Mouse (Mus musculus): ENCODE measurements around the gene Atn1. TPM values are rescaled to one million over a fixed set of nuclear protein-coding genes. Genes with fewer than 3 reads are reported as not detected.

Gene Atn1
- polyA plus RNA-seq, 1 experiment from 2014 or later, result 16.1 TPM

DNA sequence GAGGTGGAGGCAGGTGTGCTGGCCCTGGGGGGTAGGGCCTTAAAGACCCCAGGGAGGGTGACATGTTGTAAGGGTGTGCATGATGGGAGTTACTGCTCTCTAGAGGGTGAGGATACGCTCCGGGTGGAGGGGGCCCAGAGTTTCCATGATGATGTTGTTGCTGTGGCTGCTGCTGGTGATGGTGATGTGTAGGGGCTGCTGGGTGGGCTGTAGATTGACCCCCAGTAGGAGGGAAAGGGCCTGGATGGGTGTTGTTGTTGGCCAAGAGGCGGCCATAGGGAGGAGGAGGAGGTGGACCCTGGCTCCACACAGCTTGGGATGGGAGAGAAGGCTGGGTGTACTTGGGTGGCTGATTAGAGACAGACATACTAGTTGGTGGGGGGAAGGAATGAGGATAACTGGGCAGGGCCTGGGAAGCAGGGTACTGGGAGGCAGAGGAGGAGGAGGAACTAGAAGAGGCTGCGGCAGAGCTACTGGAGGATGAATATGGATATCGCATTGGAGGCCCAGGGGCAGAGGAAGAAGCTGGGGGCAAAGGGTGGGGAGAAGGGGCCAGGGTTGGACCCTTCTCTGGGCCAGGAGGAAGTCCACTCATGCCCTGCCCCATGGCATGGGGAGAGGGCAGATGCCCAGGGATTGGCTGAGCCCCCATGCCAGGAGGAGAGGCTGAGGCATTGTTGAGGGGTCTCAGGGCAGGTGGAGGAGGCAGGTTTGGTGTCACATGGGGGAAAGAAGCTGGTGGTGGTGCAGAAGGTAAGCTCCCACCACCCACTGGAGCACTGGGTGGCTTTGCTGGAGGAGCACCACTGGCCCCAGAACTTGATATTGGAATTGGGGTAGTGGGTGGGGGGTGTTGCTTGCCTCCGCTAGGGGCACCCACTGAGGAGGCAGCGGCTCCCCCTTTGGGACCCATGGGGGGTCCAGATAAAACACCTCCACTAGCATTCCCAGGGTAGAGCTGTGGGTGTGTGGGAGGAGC lies 9.4 kb downstream of the Atn1 start:
- no peak for ATAC-seq (ENCODE audit: borderline replicate concordance, extremely low read depth, low FRiP score, low TSS enrichment)
- H3K9me3 ChIP-seq, result no peaks in the 10 kb centered on the region
- 80% methylated on average over 7 of the region's 7 CpGs for WGBS
- H3K4me2 ChIP-seq, result peak overlapping the region; percentile 93
- peak overlapping the region; percentile 46; the same call in 1 of the 2 replicates for H3K4me3 ChIP-seq
- peaks cover 19% of the 10 kb centered on the region for H3K4me1 ChIP-seq
- H3K27me3 ChIP-seq, result no peaks in the 10 kb centered on the region
- peaks cover 59% of the 10 kb centered on the region for H3K36me3 ChIP-seq
- peak overlapping the region; percentile 76; the same call in 1 of the 2 replicates for H3K9ac ChIP-seq
- no peak overlapping the region for H3K27ac ChIP-seq

DNA sequence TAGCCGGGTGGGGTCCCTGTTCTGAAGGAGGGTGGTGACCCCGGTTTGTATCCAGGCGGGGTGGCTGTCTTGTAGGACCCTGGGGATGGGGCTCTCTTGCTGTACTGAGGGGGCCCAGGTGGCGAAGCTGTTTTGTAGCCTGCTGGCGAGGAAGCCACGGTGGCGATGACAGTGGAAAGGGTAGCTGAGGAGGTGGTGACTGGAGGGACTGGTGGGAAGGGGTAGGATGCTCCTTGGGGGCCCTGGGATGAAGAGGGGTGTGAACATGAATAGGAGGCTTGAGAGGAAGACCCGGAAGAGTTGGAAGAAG lies 10.1 kb downstream of the Atn1 start:
- Histone ChIP-seq H3K4me3 (peak overlapping the region; percentile 46), H3K9me3 (no peaks in the 10 kb centered on the region), H3K27ac (peak overlapping the region; percentile 86), H3K4me1 (peaks cover 24% of the 10 kb centered on the region), H3K9ac (peak overlapping the region; percentile 76), H3K36me3 (peaks cover 59% of the 10 kb centered on the region), H3K27me3 (no peaks in the 10 kb centered on the region), H3K4me2 (peak overlapping the region; percentile 93)
- ATAC-seq (ENCODE audit: borderline replicate concordance, extremely low read depth, low FRiP score, low TSS enrichment), result no peak
- WGBS, result 24% methylated on average over 8 of the region's 8 CpGs

DNA sequence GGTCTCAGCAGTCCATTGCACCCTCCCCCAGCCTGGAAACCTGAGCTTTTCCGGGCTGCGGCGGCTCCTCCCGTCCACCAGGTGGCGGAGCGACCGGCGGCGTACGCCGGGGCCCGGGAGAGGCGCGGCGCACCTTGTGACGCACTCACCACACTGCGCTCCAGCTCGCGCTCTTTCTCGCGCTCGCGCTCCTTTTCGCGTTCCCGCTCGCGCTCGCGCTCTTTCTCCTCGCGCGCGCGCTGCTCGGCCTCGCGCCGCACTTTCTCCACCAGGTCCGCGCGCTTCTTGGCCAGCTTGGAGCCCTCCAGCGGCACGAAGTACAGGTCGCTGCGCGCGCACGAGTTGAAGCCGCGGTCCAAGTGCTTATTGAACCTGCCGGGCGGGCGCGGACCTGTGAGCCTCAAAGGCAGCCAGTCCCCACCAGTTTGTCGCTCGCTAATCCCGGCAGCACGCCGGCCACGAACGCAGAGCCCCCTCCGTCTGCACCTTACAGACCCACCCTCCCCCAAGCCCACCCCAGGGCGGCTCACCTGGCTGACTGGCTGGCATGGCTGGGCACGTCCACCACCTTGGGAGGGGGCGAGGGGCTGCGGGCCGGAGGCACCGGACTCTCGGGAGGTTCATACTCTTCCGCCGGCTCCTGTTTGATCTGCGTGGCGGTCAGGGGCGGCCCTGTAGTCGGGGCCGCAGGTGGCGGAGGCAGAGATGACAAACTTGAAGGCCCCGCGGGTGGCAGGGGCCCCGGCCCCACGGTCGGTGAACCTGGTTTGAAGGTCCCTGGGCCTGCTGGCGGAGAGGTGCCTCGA lies 10.6 kb downstream of the Atn1 start:
- Histone ChIP-seq H3K27ac (peak overlapping the region; percentile 86), H3K4me3 (peak overlapping the region; percentile 46), H3K4me2 (peak overlapping the region; percentile 93), H3K27me3 (no peaks in the 10 kb centered on the region), H3K36me3 (peaks cover 59% of the 10 kb centered on the region), H3K9ac (peak overlapping the region; percentile 76), H3K4me1 (peaks cover 24% of the 10 kb centered on the region), H3K9me3 (no peaks in the 10 kb centered on the region)
- WGBS, result 2% methylated on average over 85 of the region's 85 CpGs
- peak; percentile 74 for ATAC-seq (ENCODE audit: borderline replicate concordance, extremely low read depth, low FRiP score, low TSS enrichment)

DNA sequence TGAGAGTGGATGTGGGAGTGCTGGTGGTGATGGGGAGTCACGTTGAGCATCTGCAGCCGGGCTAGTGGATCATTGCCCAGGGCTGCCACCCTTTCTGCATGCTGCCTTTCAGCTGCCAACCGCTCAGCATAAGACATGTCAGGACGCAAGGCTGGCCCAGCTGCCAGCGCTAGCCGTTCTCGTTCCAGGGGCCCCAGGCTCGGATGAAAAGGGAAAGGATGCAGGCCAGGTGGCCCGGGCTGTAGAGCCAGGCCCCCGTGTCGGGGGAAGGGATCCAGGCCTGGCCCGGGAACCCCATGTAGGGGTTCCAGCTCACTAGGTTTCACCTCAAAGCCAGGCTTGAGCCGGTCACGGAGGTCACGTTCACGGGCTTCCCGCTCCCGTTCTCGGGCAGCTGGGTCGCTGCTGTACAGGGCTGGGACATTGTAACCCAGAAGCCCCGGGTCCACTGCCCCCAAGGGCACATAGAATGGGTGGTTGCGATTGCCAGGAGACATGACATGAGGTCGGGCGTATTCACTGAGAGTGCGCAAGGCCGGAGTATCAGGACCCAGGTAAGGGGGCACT lies 11.5 kb downstream of the Atn1 start:
- H3K27me3 ChIP-seq, result no peaks in the 10 kb centered on the region
- H3K9me3 ChIP-seq, result no peaks in the 10 kb centered on the region
- H3K27ac ChIP-seq, result peak overlapping the region; percentile 54
- H3K9ac ChIP-seq, result no peak overlapping the region
- peaks cover 28% of the 10 kb centered on the region for H3K4me1 ChIP-seq
- H3K4me3 ChIP-seq, result peak overlapping the region; percentile 46
- peaks cover 59% of the 10 kb centered on the region for H3K36me3 ChIP-seq
- peak overlapping the region; percentile 93 for H3K4me2 ChIP-seq
- no peak for ATAC-seq (ENCODE audit: borderline replicate concordance, extremely low read depth, low FRiP score, low TSS enrichment)
- WGBS, result 72% methylated on average over 26 of the region's 26 CpGs

DNA sequence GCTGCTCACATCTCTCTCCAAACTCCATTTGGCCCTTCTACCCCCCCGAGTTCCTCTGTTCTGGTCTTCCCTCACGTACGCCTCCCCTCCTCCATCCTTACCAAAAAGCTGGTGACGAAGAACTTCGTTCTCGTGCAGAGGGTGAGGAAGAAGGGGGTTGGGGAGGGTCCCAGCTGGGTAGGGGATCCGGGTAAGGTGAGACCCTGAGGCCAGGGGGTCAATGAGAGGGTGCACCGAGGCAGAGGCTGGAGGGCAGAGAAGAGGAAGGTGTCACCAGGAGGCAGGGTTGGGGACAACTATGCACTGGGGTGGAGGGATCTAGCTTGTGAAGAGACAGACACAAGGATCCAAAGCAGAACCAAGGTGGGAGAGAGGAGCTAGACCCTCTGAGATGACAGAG lies 12.7 kb downstream of the Atn1 start:
- H3K36me3 ChIP-seq, result peaks cover 49% of the 10 kb centered on the region
- no peaks in the 10 kb centered on the region for H3K9me3 ChIP-seq
- H3K4me2 ChIP-seq, result no peak overlapping the region
- no peaks in the 10 kb centered on the region for H3K27me3 ChIP-seq
- no peak overlapping the region for H3K27ac ChIP-seq
- 80% methylated on average over 8 of the region's 8 CpGs for WGBS
- no peak overlapping the region for H3K4me3 ChIP-seq
- H3K9ac ChIP-seq, result no peak overlapping the region
- ATAC-seq (ENCODE audit: borderline replicate concordance, extremely low read depth, low FRiP score, low TSS enrichment), result no peak
- H3K4me1 ChIP-seq, result peaks cover 40% of the 10 kb centered on the region

DNA sequence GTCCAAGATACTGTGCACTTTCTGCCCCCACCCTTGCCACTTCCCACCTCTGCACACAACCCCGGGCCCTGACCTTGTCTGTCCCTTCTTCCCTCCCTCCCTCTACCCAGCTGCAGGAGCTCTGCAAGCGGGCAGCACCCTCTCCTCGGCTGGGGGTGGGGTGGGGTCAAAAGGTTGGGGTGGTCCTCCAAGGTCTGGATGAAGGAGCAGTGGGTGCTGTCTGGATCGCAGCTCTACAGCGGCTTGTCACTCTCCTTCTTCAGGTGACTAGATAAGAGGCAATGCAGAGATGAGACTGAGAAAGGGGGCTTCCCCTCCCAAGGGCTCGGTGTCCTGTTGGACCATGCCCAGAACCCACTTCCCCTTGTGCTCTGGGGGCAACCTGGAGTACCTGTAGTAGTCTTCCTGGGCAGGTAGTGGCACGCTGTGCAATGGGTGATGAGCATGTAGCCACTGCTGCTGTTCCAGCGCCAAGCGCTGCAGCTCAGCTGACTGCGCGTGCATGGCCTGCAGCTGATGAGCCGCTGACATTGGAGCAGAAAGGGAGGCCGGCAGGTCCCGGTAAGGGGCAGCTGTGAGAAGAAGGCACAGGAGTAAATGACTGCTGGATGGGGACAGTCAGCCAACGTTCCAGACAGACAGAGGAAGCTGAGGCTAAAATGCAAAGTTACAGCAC lies 13.3 kb downstream of the Atn1 start:
- ATAC-seq (ENCODE audit: borderline replicate concordance, extremely low read depth, low FRiP score, low TSS enrichment), result no peak
- WGBS, result 85% methylated on average over 15 of the region's 15 CpGs

DNA sequence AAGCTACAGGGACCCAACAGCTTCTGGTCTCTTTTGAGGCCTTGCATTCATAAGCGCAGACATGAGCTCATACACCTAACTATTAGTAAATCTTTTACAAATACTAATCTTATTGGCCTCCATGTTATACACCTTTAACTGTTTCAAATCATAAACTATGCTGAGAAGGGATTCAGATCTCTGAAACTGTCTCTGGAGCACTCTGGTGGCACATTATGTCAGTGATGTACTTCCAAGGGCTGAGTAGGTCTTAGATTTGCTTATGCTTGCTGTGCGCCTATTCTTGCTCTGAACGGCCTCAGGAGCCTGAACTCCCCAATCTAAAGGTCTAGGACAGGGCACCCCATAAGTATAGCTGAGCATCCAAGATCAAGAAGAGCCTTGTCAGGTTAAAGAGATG lies 14.5 kb downstream of the Atn1 start:
- ATAC-seq (ENCODE audit: borderline replicate concordance, extremely low read depth, low FRiP score, low TSS enrichment), result no peak
- peaks cover 31% of the 10 kb centered on the region for H3K36me3 ChIP-seq
- no peaks in the 10 kb centered on the region for H3K9me3 ChIP-seq
- H3K4me1 ChIP-seq, result peaks cover 44% of the 10 kb centered on the region
- peak overlapping the region; percentile 89 for H3K9ac ChIP-seq
- H3K4me3 ChIP-seq, result peak overlapping the region; percentile 63
- H3K27me3 ChIP-seq, result no peaks in the 10 kb centered on the region
- WGBS, result 62% methylated on average over 3 of the region's 3 CpGs
- peak overlapping the region; percentile 99 for H3K27ac ChIP-seq
- peak overlapping the region; percentile 84 for H3K4me2 ChIP-seq

More for the DNA sequence above, 13.3 kb downstream of the Atn1 start:
- H3K27me3 ChIP-seq, result no peaks in the 10 kb centered on the region
- H3K4me1 ChIP-seq, result peaks cover 45% of the 10 kb centered on the region
- peaks cover 42% of the 10 kb centered on the region for H3K36me3 ChIP-seq
- no peak overlapping the region for H3K27ac ChIP-seq
- no peak overlapping the region for H3K4me2 ChIP-seq
- no peaks in the 10 kb centered on the region for H3K9me3 ChIP-seq
- H3K9ac ChIP-seq, result no peak overlapping the region
- H3K4me3 ChIP-seq, result no peak overlapping the region

DNA sequence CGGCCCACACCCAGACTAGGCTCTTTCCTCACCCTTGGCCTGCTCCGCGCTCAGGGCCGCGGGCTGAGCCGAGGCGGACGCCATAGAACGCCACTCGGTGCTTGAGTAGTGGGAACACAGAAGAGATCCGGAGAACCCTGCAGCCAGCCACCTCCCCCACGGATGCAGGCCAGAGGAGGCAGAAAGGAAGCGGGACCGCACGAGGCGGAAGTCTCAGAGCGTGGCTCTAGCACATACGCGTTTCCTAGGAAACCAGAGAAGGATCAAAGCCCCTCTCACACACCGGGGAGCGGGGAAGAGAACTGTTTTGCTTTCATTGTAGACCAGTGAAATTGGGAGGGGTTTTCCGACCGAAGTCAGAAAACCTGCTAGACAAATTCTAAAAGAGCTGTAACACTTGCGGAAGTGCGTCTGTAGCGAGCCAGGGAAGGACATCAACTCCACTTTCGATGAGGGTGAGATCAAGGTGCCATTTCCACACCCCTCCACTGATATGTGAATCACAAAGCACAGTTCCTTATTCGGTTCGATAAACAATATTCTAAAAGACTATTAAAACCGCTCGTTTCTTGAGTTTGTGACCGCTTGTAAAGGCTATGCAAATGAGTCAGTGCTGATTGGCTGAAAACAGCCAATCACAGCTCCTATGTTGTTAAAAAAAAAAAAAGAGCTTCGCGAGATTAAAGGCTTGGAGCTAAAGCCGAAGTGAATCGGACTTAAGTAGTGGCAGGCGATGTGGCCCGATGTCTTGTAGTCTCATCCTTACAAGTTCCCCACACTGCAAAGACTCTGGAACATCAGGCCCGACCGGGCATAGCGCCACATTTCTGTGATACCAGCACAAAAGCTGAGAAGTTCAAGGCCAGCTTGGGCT lies 15.2 kb downstream of the Atn1 start, which contains the start of gene Grcc10:
TSS of gene Grcc10 (minus strand) at position 487 of the 874 bp plus-strand sequence.
- no peaks in the 10 kb centered on the region for H3K9me3 ChIP-seq
- H3K4me2 ChIP-seq, result peak within 1 kb of the TSS; percentile 84
- peaks cover 37% of the 10 kb centered on the region for H3K4me1 ChIP-seq
- 0% methylated on average over 41 of the region's 41 CpGs for WGBS
- H3K36me3 ChIP-seq, result peaks cover 27% of the 10 kb centered on the region
- peak within 1 kb of the TSS; percentile 63 for H3K4me3 ChIP-seq
- H3K9ac ChIP-seq, result peak within 1 kb of the TSS; percentile 89
- peak within 1 kb of the TSS; percentile 99 for H3K27ac ChIP-seq
- H3K27me3 ChIP-seq, result no peaks in the 10 kb centered on the region
- peak; percentile 86 for ATAC-seq (ENCODE audit: borderline replicate concordance, extremely low read depth, low FRiP score, low TSS enrichment)

DNA sequence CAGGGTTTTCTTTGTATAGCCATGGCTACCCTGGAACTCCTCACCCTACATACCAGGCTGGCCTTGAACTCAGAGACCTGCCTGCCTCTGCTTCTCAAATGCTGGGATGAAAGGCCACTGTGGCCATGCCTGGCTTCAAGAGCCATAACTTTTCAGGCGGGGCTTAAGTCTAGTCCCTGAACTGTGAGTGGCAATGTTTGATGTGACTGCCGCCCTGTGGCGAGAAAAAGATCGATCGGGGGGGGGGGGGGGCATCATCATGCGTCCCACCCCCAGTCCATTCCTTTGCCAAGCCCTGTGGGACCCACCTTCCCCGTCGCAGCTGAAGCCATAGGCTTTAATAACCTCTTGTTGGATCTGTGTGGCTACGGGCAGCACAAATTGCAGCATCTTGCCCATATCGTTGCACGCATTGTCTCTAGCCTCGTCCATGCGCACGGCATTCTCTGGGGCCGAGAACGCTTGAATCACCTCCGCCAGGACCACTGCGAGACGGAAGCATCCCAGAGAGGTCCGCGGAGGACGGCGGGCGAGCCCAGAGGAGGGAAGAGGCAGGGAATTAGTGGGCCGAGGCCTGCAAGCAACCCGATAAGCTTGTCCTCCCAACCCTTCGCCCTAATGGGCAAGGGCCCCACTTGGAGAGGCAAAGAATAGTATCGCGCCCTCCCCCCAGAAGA lies 16.0 kb downstream of the Atn1 start:
- Histone ChIP-seq H3K36me3 (peaks cover 27% of the 10 kb centered on the region), H3K4me3 (peak overlapping the region; percentile 63), H3K4me1 (peaks cover 34% of the 10 kb centered on the region), H3K27ac (peak overlapping the region; percentile 99), H3K4me2 (peak overlapping the region; percentile 84), H3K9ac (peak overlapping the region; percentile 89), H3K27me3 (no peaks in the 10 kb centered on the region), H3K9me3 (no peaks in the 10 kb centered on the region)
- peak; percentile 8 for ATAC-seq (ENCODE audit: borderline replicate concordance, extremely low read depth, low FRiP score, low TSS enrichment)
- WGBS, result 0% methylated on average over 29 of the region's 29 CpGs

DNA sequence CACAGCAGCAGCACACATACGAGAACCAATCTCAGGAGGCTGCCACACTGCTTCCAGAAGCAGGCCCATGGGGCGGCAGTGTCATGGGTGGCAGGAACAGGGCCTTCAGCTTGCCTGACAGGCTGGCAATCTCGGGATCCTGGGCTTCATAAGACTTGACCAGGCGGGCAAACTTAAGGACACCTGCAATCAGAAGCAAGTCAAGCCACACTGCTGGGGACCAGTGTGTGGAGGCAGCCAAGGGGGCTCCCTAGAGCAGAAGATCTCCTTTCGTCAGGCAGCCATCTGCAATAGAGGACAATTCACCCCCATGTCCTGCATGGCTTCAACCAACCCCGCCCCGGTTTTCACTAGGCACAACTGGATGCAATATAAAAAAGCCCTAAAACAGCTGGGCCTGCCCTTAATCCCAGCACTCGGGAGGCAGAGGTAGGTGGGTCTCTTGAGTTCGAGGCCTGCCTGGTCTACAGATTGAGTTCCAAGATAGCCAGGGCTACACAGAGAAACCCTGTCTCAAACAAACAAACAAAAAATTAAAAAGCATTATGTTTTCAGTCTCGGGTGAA lies 17.0 kb downstream of the Atn1 start:
- ATAC-seq (ENCODE audit: borderline replicate concordance, extremely low read depth, low FRiP score, low TSS enrichment), result no peak
- Histone ChIP-seq H3K9me3 (no peaks in the 10 kb centered on the region), H3K27ac (peak overlapping the region; percentile 99), H3K9ac (peak overlapping the region; percentile 16; the same call in 1 of the 2 replicates), H3K36me3 (peaks cover 18% of the 10 kb centered on the region), H3K27me3 (no peaks in the 10 kb centered on the region), H3K4me2 (peak overlapping the region; percentile 84; the same call in 1 of the 2 replicates), H3K4me3 (no peak overlapping the region), H3K4me1 (peaks cover 31% of the 10 kb centered on the region)
- WGBS, result 81% methylated on average over 10 of the region's 10 CpGs

Data from lung, embryonic 15.5 days (tissue).